9 mouse cellular contexts compared by ENCODE assay signal in genomic region chr11:102582016-102582610, GRCm38 (mm10). TPM values are rescaled to one million over a fixed set of nuclear protein-coding genes. Genes with fewer than 3 reads are reported as not detected.
A peak's percentile ranks its signal among the peaks of the same experiment; 100 is the strongest.
DNase-seq lines count a peak whose midpoint lies in the region; ATAC-seq lines count a peak whose summit lies in the region.
"Had no signal": no experiment of that assay in that cellular context is flagged by ENCODE, and none has a peak within 500 bp of the region (broad histone marks: within the 10 kb centered on the region; RNA-seq: fewer than 3 reads in every experiment).

No protein-coding gene starts in this region.

- H3K4me1 ChIP-seq in neural tube, embryonic 12.5 days, result peaks cover 39% of the 10 kb centered on the region
- peaks cover 30% of the 10 kb centered on the region for H3K4me1 ChIP-seq in forebrain, embryonic 15.5 days
- H3K4me1 ChIP-seq in neural tube, embryonic 13.5 days (replicated peaks), result peaks cover 43% of the 10 kb centered on the region

- DNase-seq in neural tube, embryonic 10.5 days (ENCODE audit: extremely low spot score, low spot score), result no peak
- DNase-seq in kidney, postnatal 10 days, result peak; percentile 79
- DNase-seq in layer of hippocampus, postnatal 14 days (ENCODE audit: low spot score in 2 of 2), result no peak
- no peak for DNase-seq in gastrocnemius, adult 18-20 months (ENCODE audit: low spot score)

- H3K4me2 ChIP-seq in neural tube, embryonic 12.5 days (replicated peaks), result peak overlapping the region; percentile 27; the same call in 1 of the 2 replicates
- H3K4me2 ChIP-seq in forebrain, embryonic 15.5 days (replicated peaks), result no peak overlapping the region
- H3K4me2 ChIP-seq in neural tube, embryonic 13.5 days, result no peak overlapping the region

- no peaks in the 10 kb centered on the region for H3K36me3 ChIP-seq in neural tube, embryonic 12.5 days
- no peaks in the 10 kb centered on the region for H3K36me3 ChIP-seq in forebrain, embryonic 15.5 days
- H3K36me3 ChIP-seq in neural tube, embryonic 13.5 days, result no peaks in the 10 kb centered on the region

- H3K27ac ChIP-seq in neural tube, embryonic 12.5 days, result no peak overlapping the region
- peak overlapping the region; percentile 79 for H3K27ac ChIP-seq in forebrain, embryonic 15.5 days (replicated peaks)
- peak overlapping the region; percentile 76 for H3K27ac ChIP-seq in neural tube, embryonic 13.5 days (replicated peaks)
- H3K27ac ChIP-seq: macrophage had no signal

- H3K9ac ChIP-seq in neural tube, embryonic 12.5 days, result no peak overlapping the region
- no peak overlapping the region for H3K9ac ChIP-seq in forebrain, embryonic 15.5 days (replicated peaks)
- no peak overlapping the region for H3K9ac ChIP-seq in neural tube, embryonic 13.5 days

- H3K9me3 ChIP-seq in neural tube, embryonic 12.5 days, result no peaks in the 10 kb centered on the region
- H3K9me3 ChIP-seq in forebrain, embryonic 15.5 days, result no peaks in the 10 kb centered on the region
- H3K9me3 ChIP-seq in neural tube, embryonic 13.5 days, result 0 out of 2 replicates have a peak, but pooled peaks cover 4% of the 10 kb centered on the region

- WGBS in neural tube, embryonic 12.5 days, result 21% methylated on average over 13 of the region's 13 CpGs
- 20% methylated on average over 13 of the region's 13 CpGs for WGBS in forebrain, embryonic 15.5 days
- 25% methylated on average over 13 of the region's 13 CpGs for WGBS in neural tube, embryonic 13.5 days

- H3K27me3 ChIP-seq in neural tube, embryonic 12.5 days (replicated peaks), result no peaks in the 10 kb centered on the region; the same call in 1 of the 2 replicates
- no peaks in the 10 kb centered on the region for H3K27me3 ChIP-seq in forebrain, embryonic 15.5 days
- H3K27me3 ChIP-seq in neural tube, embryonic 13.5 days, result no peaks in the 10 kb centered on the region

- ATAC-seq in neural tube, embryonic 12.5 days (ENCODE audit: low FRiP score, low read depth), result no peak
- no peak for ATAC-seq in forebrain, embryonic 15.5 days (replicated peaks)
- ATAC-seq in neural tube, embryonic 13.5 days (ENCODE audit: low read depth), result no peak
- ATAC-seq in megakaryocyte progenitor cell, adult 5-6 weeks (replicated peaks; ENCODE audit: poor library complexity), result no peak

- no peak overlapping the region for H3K4me3 ChIP-seq in neural tube, embryonic 12.5 days
- no peak overlapping the region for H3K4me3 ChIP-seq in forebrain, embryonic 15.5 days
- H3K4me3 ChIP-seq in neural tube, embryonic 13.5 days, result no peak overlapping the region

RNA-seq across cellular contexts. Expression of gene Gm11627, which starts 2.9 kb away (rescaled TPM):
- polyA plus RNA-seq in neural tube, embryonic 12.5 days (2016; fragmentation: Nextera tagmentation; extraction: Ambion mirVana), result 5.7 and 7.3 TPM in 2 replicates
- polyA plus RNA-seq in forebrain, embryonic 15.5 days (2015; fragmentation: Nextera tagmentation; extraction: Ambion mirVana), result 8.2 and 10.1 TPM in 2 replicates
- polyA plus RNA-seq in neural tube, embryonic 13.5 days (2015; fragmentation: Nextera tagmentation; extraction: Ambion mirVana), result 7.5 and 8.7 TPM in 2 replicates
- not detected in 2 replicates for total RNA-seq in megakaryocyte progenitor cell, adult 5-6 weeks (2015)
- not detected in 2 replicates for total RNA-seq in megakaryocyte progenitor cell, adult 5-6 weeks (2017)
- total RNA-seq in layer of hippocampus, postnatal 14 days (2021), result 1 to 10 TPM; 6.4 to 6.9 TPM
- total RNA-seq in gastrocnemius, adult 18-20 months (2021), result under 1 TPM in 1 of 2 experiments, not detected in 1; 0.43 TPM
- polyA plus RNA-seq: macrophage had no signal

RNA-seq across cellular contexts. Expression of gene Fzd2, which starts 22.1 kb away (rescaled TPM):
- polyA plus RNA-seq in neural tube, embryonic 12.5 days (2016; fragmentation: Nextera tagmentation; extraction: Ambion mirVana), result 38.2 and 44.0 TPM in 2 replicates
- polyA plus RNA-seq in forebrain, embryonic 15.5 days (2015; fragmentation: Nextera tagmentation; extraction: Ambion mirVana), result 18.4 and 20.3 TPM in 2 replicates
- polyA plus RNA-seq in neural tube, embryonic 13.5 days (2015; fragmentation: Nextera tagmentation; extraction: Ambion mirVana), result 14.8 and 21.1 TPM in 2 replicates
- total RNA-seq in megakaryocyte progenitor cell, adult 5-6 weeks (2015), result not detected in 2 replicates
- total RNA-seq in megakaryocyte progenitor cell, adult 5-6 weeks (2017), result not detected in 2 replicates
- total RNA-seq in layer of hippocampus, postnatal 14 days (2021), result 1 to 10 TPM; 8.5 to 9.4 TPM
- 1 to 10 TPM in 1 of 2 experiments, under 1 TPM in 1; 0.89 to 1.8 TPM for total RNA-seq in gastrocnemius, adult 18-20 months (2021)
- polyA plus RNA-seq: macrophage had no signal

RNA-seq across cellular contexts. Expression of gene Gpatch8, which starts 25.9 kb away (rescaled TPM):
- polyA plus RNA-seq in neural tube, embryonic 12.5 days (2016; fragmentation: Nextera tagmentation; extraction: Ambion mirVana), result 69.0 and 71.0 TPM in 2 replicates
- polyA plus RNA-seq in forebrain, embryonic 15.5 days (2015; fragmentation: Nextera tagmentation; extraction: Ambion mirVana), result 77.6 and 80.8 TPM in 2 replicates
- 77.5 and 83.8 TPM in 2 replicates for polyA plus RNA-seq in neural tube, embryonic 13.5 days (2015; fragmentation: Nextera tagmentation; extraction: Ambion mirVana)
- total RNA-seq in megakaryocyte progenitor cell, adult 5-6 weeks (2015), result 18.1 and 24.4 TPM in 2 replicates
- 17.4 and 23.5 TPM in 2 replicates for total RNA-seq in megakaryocyte progenitor cell, adult 5-6 weeks (2017)
- total RNA-seq in layer of hippocampus, postnatal 14 days (2021), result 10 to 100 TPM; 51.4 to 54.4 TPM
- 10 to 100 TPM; 26.1 to 27.1 TPM for total RNA-seq in gastrocnemius, adult 18-20 months (2021)

Comparison
In these comparisons a context has a peak if more than half of its experiments do, and no peak if none do; other contexts are left out.
1. RNA of gene Gm11627, which starts 2.9 kb away (total RNA-seq): 6.4 to 6.9 TPM in layer of hippocampus, postnatal 14 days; 0.43 TPM in gastrocnemius, adult 18-20 months and not detected in megakaryocyte progenitor cell, adult 5-6 weeks; every median in the first group is over 4 times any median in the second.